Mouse (Mus musculus) A20 (cell line): ENCODE data around the gene Abca7.

Experiments used
- DNase-seq: peaks from one replicate; pipeline ENCODE4 v3.0.0-alpha.2; 2011; ENCODE audit warnings: low read depth, low spot score

Abca7 gene

DNA sequence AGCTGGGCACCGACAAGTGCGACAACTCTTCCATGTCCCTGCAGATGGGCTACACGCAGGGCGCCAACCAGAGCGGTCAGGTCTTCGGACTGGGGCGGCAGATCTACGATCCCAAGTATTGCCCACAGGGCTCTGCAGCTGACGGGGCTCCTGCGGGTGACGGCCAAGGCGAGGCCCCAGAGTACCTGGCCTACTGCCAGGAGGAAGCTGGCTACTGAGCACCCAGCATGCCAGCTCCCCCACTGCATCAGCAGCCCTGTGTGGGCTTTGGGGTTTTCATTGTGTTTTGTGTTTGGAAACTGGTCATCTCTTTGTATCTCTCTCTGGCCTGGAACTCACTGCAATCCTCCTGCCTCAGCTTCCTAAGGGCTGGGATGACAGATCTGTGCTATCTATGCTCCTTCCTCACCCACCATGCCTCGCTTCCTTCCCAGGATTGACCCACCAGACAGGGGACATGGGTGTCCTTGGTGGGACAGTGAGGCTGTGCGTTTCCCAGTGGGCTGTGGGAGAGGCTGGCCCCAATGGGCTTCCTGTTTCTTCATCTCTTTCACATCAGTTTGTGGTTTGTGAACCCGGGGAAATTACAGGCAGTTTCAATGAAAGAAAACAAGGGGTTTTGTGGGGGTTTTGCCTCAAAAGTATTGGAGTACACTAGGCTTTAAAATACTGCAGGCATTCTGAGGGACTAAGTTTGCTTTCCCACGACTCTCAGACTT lies 1.7 kb upstream of the Abca7 start:
- DNase-seq: no peak

DNA sequence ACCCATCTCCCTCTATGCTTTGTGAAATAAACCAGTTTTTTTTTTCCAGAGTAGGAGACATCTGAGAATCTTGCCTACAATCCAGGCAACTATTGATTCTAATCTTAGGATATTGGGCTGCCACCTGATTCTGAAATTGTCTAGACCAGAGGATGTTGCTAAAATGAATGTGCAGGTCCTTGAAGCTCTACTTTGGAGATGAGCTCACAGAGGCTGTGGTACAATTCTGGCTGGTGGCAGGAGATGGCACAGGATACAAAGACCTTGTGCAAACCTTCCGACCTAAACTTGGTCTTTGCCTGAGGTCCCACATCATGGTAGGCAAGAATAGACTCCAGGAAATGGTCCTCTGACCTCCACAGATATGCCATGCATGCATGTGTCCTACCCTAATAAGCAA lies 658 bp upstream of the Abca7 start:
- DNase-seq: no peak

DNA sequence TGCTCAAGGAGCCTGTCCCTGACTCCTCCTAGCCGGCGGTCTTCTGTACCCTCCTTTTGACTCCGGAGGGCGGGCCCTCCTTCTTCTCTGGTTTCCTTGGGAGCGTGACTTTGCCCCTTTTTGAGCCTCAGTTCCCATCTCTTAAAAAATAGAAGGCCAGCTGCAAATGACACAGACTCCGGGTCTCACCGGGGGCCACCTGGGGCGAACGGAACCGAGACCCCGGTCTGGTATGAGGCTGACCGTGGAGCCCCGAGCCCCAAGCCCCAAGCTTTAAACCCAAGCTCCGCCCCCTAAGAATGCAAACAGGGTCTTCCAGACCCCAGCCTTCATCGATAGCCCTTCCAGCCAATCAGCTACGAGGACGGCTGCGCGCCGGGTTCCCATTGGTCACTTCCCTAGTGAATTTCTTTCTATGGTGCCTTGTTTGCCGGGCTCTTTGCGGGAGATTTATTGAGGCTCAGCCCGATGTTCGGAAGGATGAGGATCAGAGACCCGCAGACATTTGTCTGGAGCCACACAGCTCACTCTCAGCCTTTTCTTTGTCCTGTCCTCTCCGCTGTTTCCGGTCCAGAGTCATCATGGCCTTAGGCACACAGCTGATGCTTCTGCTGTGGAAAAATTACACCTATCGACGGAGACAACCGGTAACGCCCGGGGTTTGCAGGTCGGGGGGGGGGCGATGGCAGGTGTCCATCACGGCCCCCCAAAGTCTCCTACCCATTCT lies 903 bp downstream of the Abca7 start:
- peak; percentile 85 for DNase-seq

- DNase-seq: no peak
Observed at GRCm38 (mm10) chr10:79997819-79998218, 1.5 kb downstream of the Abca7 start.

DNA sequence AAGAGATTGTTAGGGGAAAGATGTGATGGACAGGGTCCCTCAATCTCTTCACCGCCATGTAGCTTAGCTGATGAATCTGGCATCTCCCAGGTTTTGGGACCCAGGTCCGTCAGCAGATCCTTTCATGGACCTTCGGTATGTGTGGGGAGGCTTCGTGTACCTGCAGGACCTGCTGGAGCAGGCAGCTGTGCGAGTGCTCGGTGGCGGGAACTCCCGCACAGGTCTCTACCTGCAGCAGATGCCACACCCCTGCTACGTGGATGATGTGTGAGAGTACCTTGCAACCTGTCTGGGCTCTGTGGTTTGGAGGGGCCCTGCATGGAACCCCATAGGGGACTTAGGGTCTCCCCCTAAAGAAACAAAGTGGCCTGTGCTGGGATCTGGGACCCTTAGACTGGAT lies 5.7 kb downstream of the Abca7 start:
- DNase-seq: no peak

GRCm38 (mm10) chr10:80002829-80003228 lies 6.5 kb downstream of the Abca7 start:
- DNase-seq: no peak

GRCm38 (mm10) chr10:80003374-80004232 lies 7.3 kb downstream of the Abca7 start:
- DNase-seq: no peak

DNA sequence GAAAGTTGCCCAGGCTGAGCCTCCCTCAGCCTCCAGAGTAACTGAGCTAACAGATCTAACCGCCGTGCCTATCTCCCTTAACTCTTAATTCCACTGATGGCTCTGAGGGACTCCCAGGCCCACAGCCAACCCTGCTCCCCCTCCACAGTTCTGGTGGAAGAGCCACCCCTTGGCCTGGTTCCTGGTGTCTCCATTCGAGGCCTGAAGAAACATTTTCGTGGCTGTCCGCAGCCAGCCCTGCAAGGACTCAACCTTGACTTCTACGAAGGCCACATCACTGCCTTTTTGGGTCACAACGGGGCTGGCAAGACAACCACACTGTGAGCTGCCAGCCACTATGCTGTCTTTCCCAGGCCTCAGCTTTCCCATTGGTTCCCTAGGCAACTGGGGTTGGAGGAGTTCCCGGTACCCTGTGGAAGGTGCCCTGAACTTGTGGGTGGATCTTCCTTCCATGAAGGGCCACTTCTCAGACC lies 8.0 kb downstream of the Abca7 start:
- no peak for DNase-seq

- no peak for DNase-seq
Observed at GRCm38 (mm10) chr10:80011740-80012139, 15.4 kb downstream of the Abca7 start.

DNA sequence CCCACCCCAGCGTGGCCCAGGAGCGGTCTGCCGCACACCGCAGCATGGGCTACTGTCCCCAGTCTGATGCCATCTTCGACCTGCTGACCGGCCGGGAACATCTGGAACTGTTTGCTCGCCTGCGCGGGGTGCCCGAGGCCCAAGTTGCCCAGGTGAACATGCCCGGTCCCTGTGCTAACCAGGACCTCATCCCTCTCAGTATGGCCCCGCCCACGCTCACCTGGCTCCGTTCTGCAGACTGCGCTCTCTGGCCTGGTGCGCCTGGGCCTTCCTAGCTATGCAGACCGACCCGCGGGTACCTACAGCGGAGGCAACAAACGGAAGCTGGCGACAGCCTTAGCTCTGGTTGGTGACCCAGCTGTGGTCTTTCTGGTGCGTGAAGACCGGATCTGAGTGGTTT lies 17.3 kb downstream of the Abca7 start:
- DNase-seq: no peak

- DNase-seq: no peak
Observed at GRCm38 (mm10) chr10:80014484-80015290, 18.4 kb downstream of the Abca7 start.

- no peak for DNase-seq
Observed at GRCm38 (mm10) chr10:80015583-80015982, 19.3 kb downstream of the Abca7 start.

DNA sequence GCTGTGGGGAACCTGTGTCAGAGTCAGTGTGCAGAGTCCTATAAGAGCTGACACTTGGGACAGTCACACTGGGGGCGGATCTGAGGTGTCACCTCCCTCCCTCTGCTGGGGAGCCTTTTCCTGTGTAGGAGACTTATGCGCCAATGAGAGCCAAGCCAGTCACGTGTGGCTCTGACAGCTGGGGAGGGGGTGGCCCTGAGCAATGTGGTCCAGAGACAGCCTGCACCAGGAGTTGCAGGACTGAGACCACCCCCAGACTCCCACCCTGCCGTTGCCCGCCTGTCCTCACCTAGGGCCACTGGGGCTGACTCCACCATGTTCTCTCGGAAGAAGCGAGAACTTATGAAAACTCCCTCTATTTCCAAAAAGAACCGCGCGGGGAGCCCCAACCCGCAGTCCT lies 20.2 kb downstream of the Abca7 start, which contains the start of gene Arhgap45:
Arhgap45 (plus strand) TSS at position 143 of the 400 bp plus-strand sequence.
- peak; percentile 92 for DNase-seq

DNA sequence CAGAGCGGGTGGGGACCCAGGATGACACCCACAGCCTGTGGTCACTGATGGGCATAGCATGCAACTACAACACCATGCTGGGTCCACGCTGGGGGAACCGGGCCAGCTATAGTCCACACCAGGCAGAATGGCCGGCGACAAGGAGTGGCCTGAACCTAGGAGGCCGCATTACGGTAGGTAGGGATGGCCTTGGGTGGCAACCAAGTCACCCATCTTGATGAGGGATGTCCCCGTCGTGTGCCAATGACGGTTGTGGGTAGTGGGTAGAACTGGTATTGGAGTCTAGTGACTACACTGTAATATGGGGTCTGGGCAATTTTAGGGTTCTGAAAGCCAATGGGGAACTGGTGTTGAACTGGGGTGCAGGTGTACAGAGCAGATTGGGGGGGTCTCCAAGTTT lies 20.6 kb downstream of the Abca7 start:
- no peak for DNase-seq

GRCm38 (mm10) chr10:80017361-80017760 lies 21.1 kb downstream of the Abca7 start:
- DNase-seq: peak; percentile 93

- DNase-seq: no peak
Observed at GRCm38 (mm10) chr10:80017771-80018170, 21.5 kb downstream of the Abca7 start.

DNA sequence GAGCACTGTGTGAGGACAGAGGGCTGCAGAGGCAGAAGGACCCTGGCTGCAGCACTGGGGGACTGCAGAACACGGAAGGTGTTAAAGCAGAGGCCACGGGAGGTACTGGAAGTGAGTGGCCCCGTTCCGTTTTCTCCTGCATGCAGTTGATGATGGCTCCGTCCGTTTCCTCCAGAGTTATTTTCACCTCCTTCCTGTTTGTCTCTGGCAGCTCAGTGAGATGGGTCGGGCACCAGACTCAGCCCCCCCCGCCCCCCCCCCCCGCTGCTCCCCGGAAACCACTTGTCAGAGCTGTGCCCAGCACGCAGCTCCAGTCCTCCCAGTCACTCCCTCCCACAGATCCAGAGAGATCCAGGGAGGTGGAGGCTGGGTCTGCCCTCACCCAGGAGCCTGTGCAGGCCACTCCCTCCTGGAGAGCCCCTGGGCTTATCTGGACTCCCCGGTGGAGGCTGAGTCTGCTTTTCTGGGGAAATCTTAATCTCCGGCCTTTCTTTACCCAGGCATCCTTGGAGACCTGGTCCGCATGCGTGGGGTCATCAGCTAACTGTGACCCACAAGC lies 22.5 kb downstream of the Abca7 start:
- DNase-seq: no peak

- no peak for DNase-seq
Observed at GRCm38 (mm10) chr10:80019471-80020131, 23.3 kb downstream of the Abca7 start.

GRCm38 (mm10) chr10:80020191-80020590 lies 23.9 kb downstream of the Abca7 start:
- DNase-seq: no peak

- no peak for DNase-seq
Observed at GRCm38 (mm10) chr10:80020603-80021319, 24.5 kb downstream of the Abca7 start.
